Mouse (Mus musculus) mouse trophoblast stem cell (cell line): ENCODE results near the gene Ascl1.

Experiments
- in situ Hi-C, 2 experiments: fragments of 300-500 bp; cut with MseI, MboI; formaldehyde crosslinking; loops; 2 replicates in 1 of 2; 3 replicates in 1 of 2; pipeline ENCODE4 v1.15.1; 2025

Ascl1 gene

GRCm38 (mm10) chr10:87485721-87486620, 7.5 kb downstream of the Ascl1 start:
- in situ Hi-C loops: no loop called here

- in situ Hi-C loops: no loop called here
Measured at GRCm38 (mm10) chr10:87484831-87485720, 8.4 kb downstream of the Ascl1 start.

- in situ Hi-C loops: no loop called here
Measured at GRCm38 (mm10) chr10:87477895-87478294, 15.6 kb downstream of the Ascl1 start.

- in situ Hi-C loops: no loop called here
Measured at GRCm38 (mm10) chr10:87474971-87475370, 18.5 kb downstream of the Ascl1 start.

GRCm38 (mm10) chr10:87473475-87474131, 19.9 kb downstream of the Ascl1 start:
- in situ Hi-C loops: no loop called here

GRCm38 (mm10) chr10:87450777-87451176, 42.7 kb downstream of the Ascl1 start:
- in situ Hi-C loops: no loop called here

GRCm38 (mm10) chr10:87449368-87449767, 44.1 kb downstream of the Ascl1 start:
- in situ Hi-C loops: no loop called here

- in situ Hi-C loops: no loop called here
Measured at GRCm38 (mm10) chr10:87448257-87448656, 45.2 kb downstream of the Ascl1 start.

GRCm38 (mm10) chr10:87447754-87448095, 45.7 kb downstream of the Ascl1 start:
- in situ Hi-C loops: no loop called here

- in situ Hi-C loops: no loop called here
Measured at GRCm38 (mm10) chr10:87446829-87447753, 46.4 kb downstream of the Ascl1 start.

GRCm38 (mm10) chr10:87446139-87446828, 47.2 kb downstream of the Ascl1 start:
- in situ Hi-C loops: no loop called here
